Mouse (Mus musculus) myocyte (in vitro differentiated cells): ENCODE measurements around the gene Zbtb8a. TPM values are rescaled to one million over a fixed set of nuclear protein-coding genes. Genes with fewer than 3 reads are reported as not detected.
A peak's percentile ranks its signal among the peaks of the same experiment; 100 is the strongest.

Experiments used
- H3K27me3 ChIP-seq: one replicate; pipeline ENCODE4 v1.6.1; 2011; ENCODE audit not compliant: control insufficient read depth, insufficient read depth, insufficient read length
- H3K36me3 ChIP-seq: one replicate; pipeline ENCODE4 v1.6.1; 2011; ENCODE audit not compliant: control insufficient read depth, insufficient read depth
- H3K4me2 ChIP-seq: one replicate; pipeline ENCODE4 v1.6.1; 2011; ENCODE audit warnings: low read depth, control low read depth
- H3K4me3 ChIP-seq: one replicate; pipeline ENCODE4 v1.5.1; 2011; ENCODE audit warnings: mild to moderate bottlenecking, control low read depth, moderate library complexity
- H3K79me2 ChIP-seq: one replicate; pipeline ENCODE4 v1.6.1; 2011; ENCODE audit not compliant: control insufficient read depth, insufficient read depth
- H3ac ChIP-seq: one replicate; pipeline ENCODE4 v1.6.1; 2011; ENCODE audit not compliant: control insufficient read depth, insufficient read length
- CEBPB ChIP-seq: IDR thresholded peaks from 2 replicates; pipeline ENCODE4 v1.6.1; 2011; ENCODE audit warnings: mild to moderate bottlenecking, moderate library complexity; ENCODE audit not compliant: poor library complexity, insufficient read depth, severe bottlenecking
- E2F4 ChIP-seq: IDR thresholded peaks from one replicate; pipeline ENCODE4 v1.6.1; 2011; ENCODE audit warnings: mild to moderate bottlenecking, control low read depth, moderate library complexity; ENCODE audit not compliant: insufficient read depth
- MAX ChIP-seq: IDR thresholded peaks from one replicate; pipeline ENCODE4 v1.6.1; 2011; ENCODE audit warnings: low read depth, mild to moderate bottlenecking, control low read depth
- MYOD1 ChIP-seq, 3 experiments: IDR thresholded peaks; one replicate each; pipeline ENCODE4 v1.6.1; 2011; ENCODE audit warnings: control low read depth in 2 of 3, low read depth in 2 of 3, mild to moderate bottlenecking in 2 of 3, moderate library complexity in 1 of 3; ENCODE audit not compliant: insufficient read length in 2 of 3, control insufficient read depth in 1 of 3
- MYOG ChIP-seq, 3 experiments: IDR thresholded peaks; one replicate each; pipeline ENCODE4 v1.6.1; 2011; ENCODE audit warnings: control low read depth in 2 of 3, low read depth in 2 of 3, mild to moderate bottlenecking in 2 of 3; ENCODE audit not compliant: insufficient read length in 2 of 3, control insufficient read depth in 1 of 3, insufficient read depth in 1 of 3
- POLR2A ChIP-seq: IDR thresholded peaks from one replicate; pipeline ENCODE4 v1.6.1; 2011; ENCODE audit warnings: low read depth, mild to moderate bottlenecking, control low read depth, moderate library complexity; ENCODE audit not compliant: insufficient read length
- POLR2AphosphoS2 ChIP-seq: IDR thresholded peaks from one replicate; pipeline ENCODE4 v1.6.1; 2011; ENCODE audit warnings: low read depth, control low read depth; ENCODE audit not compliant: insufficient read length
- REST ChIP-seq: IDR thresholded peaks from one replicate; pipeline ENCODE4 v1.6.1; 2011; ENCODE audit warnings: mild to moderate bottlenecking, control low read depth, moderate library complexity; ENCODE audit not compliant: insufficient read depth, insufficient read length
- SRF ChIP-seq: IDR thresholded peaks from one replicate; pipeline ENCODE4 v1.6.1; 2011; ENCODE audit warnings: low read depth; ENCODE audit not compliant: control insufficient read depth, insufficient read length
- TCF12 ChIP-seq: IDR thresholded peaks from one replicate; pipeline ENCODE4 v1.6.1; 2011; ENCODE audit warnings: mild to moderate bottlenecking, control low read depth; ENCODE audit not compliant: poor library complexity, insufficient read depth, severe bottlenecking
- TCF3 ChIP-seq: IDR thresholded peaks from one replicate; pipeline ENCODE4 v1.6.1; 2011; ENCODE audit warnings: low read depth, control low read depth; ENCODE audit not compliant: insufficient read length
- USF1 ChIP-seq: IDR thresholded peaks from one replicate; pipeline ENCODE4 v1.6.1; 2011; ENCODE audit warnings: low read depth, mild to moderate bottlenecking, control low read depth, moderate library complexity
- polyA plus RNA-seq: library from polyadenylated mRNA; unstranded; fragments of >200 nt; fragmentation: generic; extraction: Trizol; gene quantifications from one replicate; pipeline ENCODE4 v1.2.1, GENCODE M21; 2012; ENCODE audit warnings: missing spikeins

Gene Zbtb8a
- polyA plus RNA-seq, 1 experiment = 5.8 TPM

- TF ChIP-seq MYOG (IDR thresholded peaks at IDR 0.05; ENCODE audit: control insufficient read depth in 1 of 3, insufficient read depth in 1 of 3, insufficient read length in 2 of 3, low read depth in 2 of 3) (no peak), POLR2A (no peak), MAX (no peak), E2F4 (no peak), TCF3 (no peak), TCF12 (no peak), MYOD1 (IDR thresholded peaks at IDR 0.05; ENCODE audit: control insufficient read depth in 1 of 3, insufficient read length in 2 of 3, low read depth in 2 of 3) (no peak), POLR2AphosphoS2 (no peak), REST (no peak), CEBPB (no peak), USF1 (no peak), SRF (no peak)
- Histone ChIP-seq H3K79me2 (no peaks in the 10 kb centered on the region), H3K4me3 (no peak overlapping the region), H3ac (no peak overlapping the region), H3K4me2 (no peak overlapping the region), H3K27me3 (no peaks in the 10 kb centered on the region), H3K36me3 (no peaks in the 10 kb centered on the region)
Observed at GRCm38 (mm10) chr4:129379805-129380204, 1.9 kb upstream of the Zbtb8a start.

GRCm38 (mm10) chr4:129376961-129377545, 863 bp downstream of the Zbtb8a start:
- Histone ChIP-seq H3K4me2 (peak overlapping the region; percentile 72), H3ac (peak overlapping the region; percentile 24), H3K4me3 (peak overlapping the region; percentile 44), H3K79me2 (no peaks in the 10 kb centered on the region), H3K27me3 (no peaks in the 10 kb centered on the region), H3K36me3 (no peaks in the 10 kb centered on the region)
- TF ChIP-seq POLR2A = peak; percentile 18
- no peak for TF ChIP-seq E2F4
- TF ChIP-seq MYOG (IDR thresholded peaks at IDR 0.05; ENCODE audit: control insufficient read depth in 1 of 3, insufficient read depth in 1 of 3, insufficient read length in 2 of 3, low read depth in 2 of 3) = peak in 1 of 3 experiments; percentile 1
- no peak for TF ChIP-seq MAX

- no peaks in the 10 kb centered on the region for H3K36me3 ChIP-seq
- no peaks in the 10 kb centered on the region for H3K79me2 ChIP-seq
- H3K27me3 ChIP-seq = no peaks in the 10 kb centered on the region
- no peak overlapping the region for H3K4me2 ChIP-seq
- no peak for TF ChIP-seq TCF12
- no peak for TF ChIP-seq MAX
- TF ChIP-seq REST = no peak
- TF ChIP-seq MYOG (IDR thresholded peaks at IDR 0.05; ENCODE audit: control insufficient read depth in 1 of 3, insufficient read depth in 1 of 3, insufficient read length in 2 of 3, low read depth in 2 of 3) = peak in 2 of 3 experiments; percentile 48 to 87
- TF ChIP-seq TCF3 = peak; percentile 45
- peak in 2 of 3 experiments; percentile 86 to 94 for TF ChIP-seq MYOD1 (IDR thresholded peaks at IDR 0.05; ENCODE audit: control insufficient read depth in 1 of 3, insufficient read length in 2 of 3, low read depth in 2 of 3)
- H3K4me3 ChIP-seq = peak overlapping the region; percentile 44
- H3ac ChIP-seq = no peak overlapping the region
Observed at GRCm38 (mm10) chr4:129375821-129376220, 2.1 kb downstream of the Zbtb8a start.

- Histone ChIP-seq H3K4me2 (no peak overlapping the region), H3K27me3 (no peaks in the 10 kb centered on the region), H3ac (no peak overlapping the region), H3K36me3 (no peaks in the 10 kb centered on the region), H3K79me2 (no peaks in the 10 kb centered on the region), H3K4me3 (no peak overlapping the region)
- TF ChIP-seq TCF3 (no peak), USF1 (no peak), POLR2AphosphoS2 (no peak), CEBPB (no peak), E2F4 (no peak), MAX (no peak), MYOG (IDR thresholded peaks at IDR 0.05; ENCODE audit: control insufficient read depth in 1 of 3, insufficient read depth in 1 of 3, insufficient read length in 2 of 3, low read depth in 2 of 3) (no peak), TCF12 (no peak), SRF (no peak), MYOD1 (IDR thresholded peaks at IDR 0.05; ENCODE audit: control insufficient read depth in 1 of 3, insufficient read length in 2 of 3, low read depth in 2 of 3) (no peak), POLR2A (no peak), REST (no peak)
Observed at GRCm38 (mm10) chr4:129375000-129375399, 2.9 kb downstream of the Zbtb8a start.

GRCm38 (mm10) chr4:129374219-129374755, 3.6 kb downstream of the Zbtb8a start:
- H3K27me3 ChIP-seq = no peaks in the 10 kb centered on the region
- no peak overlapping the region for H3K4me2 ChIP-seq
- TF ChIP-seq REST = no peak
- no peak for TF ChIP-seq USF1
- TF ChIP-seq POLR2A = no peak
- no peak for TF ChIP-seq MYOD1 (IDR thresholded peaks at IDR 0.05; ENCODE audit: control insufficient read depth in 1 of 3, insufficient read length in 2 of 3, low read depth in 2 of 3)
- no peak for TF ChIP-seq SRF
- H3K79me2 ChIP-seq = no peaks in the 10 kb centered on the region
- H3K4me3 ChIP-seq = no peak overlapping the region
- H3K36me3 ChIP-seq = no peaks in the 10 kb centered on the region
- no peak overlapping the region for H3ac ChIP-seq
